Comparison of ENCODE assay signal across 14 mouse cellular contexts in genomic region chr11:95631301-95631700, GRCm38 (mm10). TPM values are rescaled to one million over a fixed set of nuclear protein-coding genes. Genes with fewer than 3 reads are reported as not detected.
DNase-seq lines count a peak whose midpoint lies in the region; ATAC-seq lines count a peak whose summit lies in the region.
"Had no signal": no experiment of that assay in that cellular context is flagged by ENCODE, and none has a peak within 500 bp of the region (broad histone marks: within the 10 kb centered on the region; RNA-seq: fewer than 3 reads in every experiment).

No protein-coding gene starts in this region.

- H3K4me2 ChIP-seq in heart, embryonic 12.5 days, result no peak overlapping the region
- no peak overlapping the region for H3K4me2 ChIP-seq in lung, embryonic 15.5 days
- 0 out of 2 replicates have a peak overlapping the region, but pooled peaks have one; percentile 3 for H3K4me2 ChIP-seq in intestine, embryonic 15.5 days (replicated peaks)
- H3K4me2 ChIP-seq in stomach, embryonic 15.5 days, result no peak overlapping the region
- H3K4me2 ChIP-seq in midbrain, embryonic 11.5 days, result no peak overlapping the region
- H3K4me2 ChIP-seq: heart, embryonic 15.5 days had no signal

- no peaks in the 10 kb centered on the region for H3K9me3 ChIP-seq in heart, embryonic 12.5 days (replicated peaks)
- H3K9me3 ChIP-seq in lung, embryonic 15.5 days, result no peaks in the 10 kb centered on the region
- H3K9me3 ChIP-seq in intestine, embryonic 15.5 days, result no peaks in the 10 kb centered on the region
- H3K9me3 ChIP-seq in stomach, embryonic 15.5 days, result no peaks in the 10 kb centered on the region
- no peaks in the 10 kb centered on the region for H3K9me3 ChIP-seq in midbrain, embryonic 11.5 days (ENCODE audit: control insufficient read depth, low read length)
- H3K9me3 ChIP-seq: heart, embryonic 15.5 days had no signal

- peaks cover 11% of the 10 kb centered on the region for H3K4me1 ChIP-seq in heart, embryonic 12.5 days (replicated peaks)
- peaks cover 16% of the 10 kb centered on the region for H3K4me1 ChIP-seq in lung, embryonic 15.5 days
- H3K4me1 ChIP-seq in intestine, embryonic 15.5 days (replicated peaks), result peaks cover 22% of the 10 kb centered on the region
- peaks cover 19% of the 10 kb centered on the region for H3K4me1 ChIP-seq in stomach, embryonic 15.5 days
- peaks cover 4% of the 10 kb centered on the region for H3K4me1 ChIP-seq in midbrain, embryonic 11.5 days (ENCODE audit: control insufficient read depth, insufficient read depth, low read length)

- peaks cover 34% of the 10 kb centered on the region for H3K27me3 ChIP-seq in heart, embryonic 12.5 days (replicated peaks)
- peaks cover 9% of the 10 kb centered on the region for H3K27me3 ChIP-seq in lung, embryonic 15.5 days
- H3K27me3 ChIP-seq in intestine, embryonic 15.5 days (replicated peaks), result no peaks in the 10 kb centered on the region
- peaks cover 5% of the 10 kb centered on the region; the same call in 1 of the 2 replicates for H3K27me3 ChIP-seq in stomach, embryonic 15.5 days (replicated peaks)
- H3K27me3 ChIP-seq in midbrain, embryonic 11.5 days (ENCODE audit: control insufficient read depth, insufficient read depth, low read length), result no peaks in the 10 kb centered on the region

- peak; percentile 51; the same call in 1 of the 2 replicates for ATAC-seq in heart, embryonic 12.5 days (ENCODE audit: insufficient number of reproducible peaks, low FRiP score)
- peak; percentile 68 for ATAC-seq in lung, embryonic 15.5 days (ENCODE audit: borderline replicate concordance, extremely low read depth, low FRiP score, low TSS enrichment)
- ATAC-seq in intestine, embryonic 15.5 days, result peak; percentile 58
- ATAC-seq in stomach, embryonic 15.5 days (ENCODE audit: insufficient read depth, low FRiP score, low read depth), result peak; percentile 59; the same call in 1 of the 2 replicates
- no peak for ATAC-seq in midbrain, embryonic 11.5 days (ENCODE audit: low FRiP score)

- no peak for DNase-seq in heart, adult 9 months (ENCODE audit: low spot score in 2 of 2)
- no peak for DNase-seq in lung, postnatal 25 days (ENCODE audit: low spot score)
- no peak for DNase-seq in midbrain, embryonic 11.5 days (ENCODE audit: low spot score, missing footprints)
- no peak for DNase-seq in frontal cortex, postnatal 10 days (ENCODE audit: low spot score in 2 of 2)
- DNase-seq: B cell, adult 2 months; cerebellum, postnatal 10 days; kidney, postnatal 14 days; right cerebral cortex, postnatal 14 days had no signal

- H3K36me3 ChIP-seq in heart, embryonic 12.5 days, result no peaks in the 10 kb centered on the region
- H3K36me3 ChIP-seq in lung, embryonic 15.5 days, result no peaks in the 10 kb centered on the region
- H3K36me3 ChIP-seq in intestine, embryonic 15.5 days, result no peaks in the 10 kb centered on the region
- no peaks in the 10 kb centered on the region for H3K36me3 ChIP-seq in stomach, embryonic 15.5 days
- H3K36me3 ChIP-seq in midbrain, embryonic 11.5 days (ENCODE audit: control insufficient read depth, insufficient read depth, low read length), result no peaks in the 10 kb centered on the region
- H3K36me3 ChIP-seq: heart, embryonic 15.5 days had no signal

- no peak overlapping the region for H3K4me3 ChIP-seq in heart, embryonic 12.5 days
- H3K4me3 ChIP-seq in lung, embryonic 15.5 days, result no peak overlapping the region
- H3K4me3 ChIP-seq in intestine, embryonic 15.5 days (replicated peaks), result no peak overlapping the region
- H3K4me3 ChIP-seq in stomach, embryonic 15.5 days (replicated peaks), result no peak overlapping the region
- no peak overlapping the region for H3K4me3 ChIP-seq in midbrain, embryonic 11.5 days (ENCODE audit: low read depth, low read length)
- H3K4me3 ChIP-seq: heart, embryonic 15.5 days had no signal

- WGBS in heart, embryonic 12.5 days, result 41% methylated on average over 4 of the region's 4 CpGs
- 43% methylated on average over 4 of the region's 4 CpGs for WGBS in lung, embryonic 15.5 days
- WGBS in intestine, embryonic 15.5 days, result 30% methylated on average over 4 of the region's 4 CpGs
- WGBS in stomach, embryonic 15.5 days, result 43% methylated on average over 4 of the region's 4 CpGs
- WGBS in midbrain, embryonic 11.5 days, result 70% methylated on average over 4 of the region's 4 CpGs

- no peak overlapping the region for H3K9ac ChIP-seq in heart, embryonic 12.5 days
- no peak overlapping the region for H3K9ac ChIP-seq in lung, embryonic 15.5 days
- no peak overlapping the region for H3K9ac ChIP-seq in intestine, embryonic 15.5 days
- no peak overlapping the region for H3K9ac ChIP-seq in stomach, embryonic 15.5 days
- H3K9ac ChIP-seq in midbrain, embryonic 11.5 days (ENCODE audit: low read length), result no peak overlapping the region
- H3K9ac ChIP-seq: heart, embryonic 15.5 days had no signal

- no peak overlapping the region for H3K27ac ChIP-seq in heart, embryonic 12.5 days (ENCODE audit: poor library complexity, severe bottlenecking)
- H3K27ac ChIP-seq in lung, embryonic 15.5 days, result peak overlapping the region; percentile 41
- peak overlapping the region; percentile 36; the same call in 1 of the 2 replicates for H3K27ac ChIP-seq in intestine, embryonic 15.5 days
- peak overlapping the region; percentile 61 for H3K27ac ChIP-seq in stomach, embryonic 15.5 days
- H3K27ac ChIP-seq in midbrain, embryonic 11.5 days (ENCODE audit: low read depth, low read length), result no peak overlapping the region
- H3K27ac ChIP-seq: heart, embryonic 15.5 days; macrophage had no signal

RNA-seq across cellular contexts. Expression of gene Phb, which starts 35.5 kb away (rescaled TPM):
- 260 and 286 TPM in 2 replicates for polyA plus RNA-seq in heart, embryonic 12.5 days (2016; fragmentation: Nextera tagmentation; extraction: Ambion mirVana)
- polyA plus RNA-seq in lung, embryonic 15.5 days (2015; fragmentation: Nextera tagmentation; extraction: Ambion mirVana), result 199 and 205 TPM in 2 replicates
- polyA plus RNA-seq in intestine, embryonic 15.5 days (2015; fragmentation: Nextera tagmentation; extraction: Ambion mirVana), result 305 and 328 TPM in 2 replicates
- 225 and 238 TPM in 2 replicates for polyA plus RNA-seq in stomach, embryonic 15.5 days (2015; fragmentation: Nextera tagmentation; extraction: Ambion mirVana)
- 195 TPM in 2 replicates for polyA plus RNA-seq in midbrain, embryonic 11.5 days (2014; fragmentation: Nextera tagmentation; extraction: Ambion mirVana)

RNA-seq across cellular contexts. Expression of gene Ngfr, which starts 43.8 kb away (rescaled TPM):
- polyA plus RNA-seq in heart, embryonic 12.5 days (2016; fragmentation: Nextera tagmentation; extraction: Ambion mirVana), result 3.9 and 5.0 TPM in 2 replicates
- 3.4 and 5.1 TPM in 2 replicates for polyA plus RNA-seq in lung, embryonic 15.5 days (2015; fragmentation: Nextera tagmentation; extraction: Ambion mirVana)
- polyA plus RNA-seq in intestine, embryonic 15.5 days (2015; fragmentation: Nextera tagmentation; extraction: Ambion mirVana), result 14.5 and 15.8 TPM in 2 replicates
- polyA plus RNA-seq in stomach, embryonic 15.5 days (2015; fragmentation: Nextera tagmentation; extraction: Ambion mirVana), result 10.2 and 10.9 TPM in 2 replicates
- polyA plus RNA-seq in midbrain, embryonic 11.5 days (2014; fragmentation: Nextera tagmentation; extraction: Ambion mirVana), result 14.2 and 14.6 TPM in 2 replicates

Comparison
In these comparisons a context has a peak if more than half of its experiments do, and no peak if none do; other contexts are left out.
1. H3K27ac ChIP-seq: peak in lung, embryonic 15.5 days (single experiment), intestine, embryonic 15.5 days (single experiment) and stomach, embryonic 15.5 days (single experiment); none in heart, embryonic 12.5 days (single experiment) and midbrain, embryonic 11.5 days (single experiment).